Mouse (Mus musculus) liver, embryonic 14.5 days (tissue): Measurements from ENCODE around the gene Zpbp. TPM values are rescaled to one million over a fixed set of nuclear protein-coding genes. Genes with fewer than 3 reads are reported as not detected.

Experiments
- ATAC-seq: fragments of 200-750 bp; cut with Nextera tagmentation; 2 replicates; pipeline ENCODE4 v1.8.0; 2017; ENCODE audit warnings: moderate number of reproducible peaks, mild to moderate bottlenecking, moderate library complexity; ENCODE audit not compliant: insufficient read depth
- DNase-seq, 3 experiments: peaks; one replicate each; pipeline ENCODE4 v3.0.0-alpha.2; 2012 to 2013; ENCODE audit warnings: low read depth in 3 of 3, low spot score in 3 of 3
- H3K27ac ChIP-seq: fragments of 300-500 bp; sonication (generic); 2 replicates; pipeline ENCODE4 v1.5.1; 2014; ENCODE audit warnings: moderate library complexity, mild to moderate bottlenecking, control low read depth, inconsistent platforms
- H3K27me3 ChIP-seq: fragments of 300-500 bp; sonication (generic); 2 replicates; pipeline ENCODE4 v1.6.1; 2014; ENCODE audit warnings: mild to moderate bottlenecking, low read length, moderate library complexity; ENCODE audit not compliant: control insufficient read depth, insufficient read depth
- H3K36me3 ChIP-seq: fragments of 300-500 bp; sonication (generic); replicated peaks from 2 replicates; pipeline ENCODE4 v1.6.1; 2014; ENCODE audit warnings: low read depth; ENCODE audit not compliant: control insufficient read depth, insufficient read depth
- H3K4me1 ChIP-seq, 2 experiments: fragments of 200-500 bp in 1 of 2; fragments of 300-500 bp in 1 of 2; sonication (generic) in 1 of 2; replicated peaks; 2 replicates each; pipeline ENCODE4 v1.6.1; 2012 to 2014; ENCODE audit warnings: antibody characterized with exemption in 1 of 2, inconsistent platforms in 1 of 2, low read length in 1 of 2; ENCODE audit not compliant: control insufficient read depth in 2 of 2, insufficient read depth in 2 of 2
- H3K4me2 ChIP-seq: fragments of 300-500 bp; sonication (generic); 2 replicates; pipeline ENCODE4 v1.6.1; 2014; ENCODE audit warnings: low read depth, mild to moderate bottlenecking, control low read depth, moderate library complexity
- H3K4me3 ChIP-seq, 2 experiments: fragments of 200-500 bp in 1 of 2; fragments of 300-500 bp in 1 of 2; sonication (generic) in 1 of 2; 2 replicates each; pipeline ENCODE4 v1.5.1; 2012 to 2014; ENCODE audit warnings: low read depth in 2 of 2, low read length in 2 of 2, mild to moderate bottlenecking in 2 of 2, control low read depth in 1 of 2, inconsistent platforms in 1 of 2, moderate library complexity in 1 of 2; ENCODE audit not compliant: insufficient read depth in 1 of 2
- H3K9ac ChIP-seq: fragments of 300-500 bp; sonication (generic); replicated peaks from 2 replicates; pipeline ENCODE4 v1.6.1; 2014; ENCODE audit warnings: mild to moderate bottlenecking, control low read depth, moderate library complexity
- H3K9me3 ChIP-seq: fragments of 300-500 bp; sonication (generic); 2 replicates; pipeline ENCODE4 v1.6.1; 2016; ENCODE audit warnings: low read length, mixed read lengths; ENCODE audit not compliant: control insufficient read depth
- CTCF ChIP-seq: IDR thresholded peaks from 2 replicates; pipeline ENCODE4 v1.5.1; 2016; ENCODE audit warnings: antibody characterized with exemption, low read depth, control low read depth
- EP300 ChIP-seq: IDR thresholded peaks from 2 replicates; pipeline ENCODE4 v1.6.1; 2016; ENCODE audit warnings: antibody characterized with exemption, low read depth
- WGBS: fragments of 180-500 bp; shearing (Covaris S2); extraction: QIAGEN DNeasy Blood & Tissue Kit; methylation state at CpG from one replicate; pipeline ENCODE4 v1.1.7; 2014; ENCODE audit not compliant: insufficient replicate concordance; 5-methylcytosine and 5-hydroxymethylcytosine counted together
- polyA plus RNA-seq, 2 experiments: library from polyadenylated mRNA; depleted of rRNA in 1 of 2; stranded (reverse) in 1 of 2; unstranded in 1 of 2; fragments of >200 nt; fragmentation: Nextera tagmentation in 1 of 2; extraction: Ambion mirVana in 1 of 2; gene quantifications; 2 replicates each; pipeline versions ENCODE4 v1.2.1 to v1.2.3; 2012 to 2014

Gene Zpbp
- polyA plus RNA-seq (2012; rRNA removed) (0.04 and 0.06 TPM in 2 replicates), polyA plus RNA-seq (2014; fragmentation: Nextera tagmentation; extraction: Ambion mirVana) (0.13 and 0.22 TPM in 2 replicates)

DNA sequence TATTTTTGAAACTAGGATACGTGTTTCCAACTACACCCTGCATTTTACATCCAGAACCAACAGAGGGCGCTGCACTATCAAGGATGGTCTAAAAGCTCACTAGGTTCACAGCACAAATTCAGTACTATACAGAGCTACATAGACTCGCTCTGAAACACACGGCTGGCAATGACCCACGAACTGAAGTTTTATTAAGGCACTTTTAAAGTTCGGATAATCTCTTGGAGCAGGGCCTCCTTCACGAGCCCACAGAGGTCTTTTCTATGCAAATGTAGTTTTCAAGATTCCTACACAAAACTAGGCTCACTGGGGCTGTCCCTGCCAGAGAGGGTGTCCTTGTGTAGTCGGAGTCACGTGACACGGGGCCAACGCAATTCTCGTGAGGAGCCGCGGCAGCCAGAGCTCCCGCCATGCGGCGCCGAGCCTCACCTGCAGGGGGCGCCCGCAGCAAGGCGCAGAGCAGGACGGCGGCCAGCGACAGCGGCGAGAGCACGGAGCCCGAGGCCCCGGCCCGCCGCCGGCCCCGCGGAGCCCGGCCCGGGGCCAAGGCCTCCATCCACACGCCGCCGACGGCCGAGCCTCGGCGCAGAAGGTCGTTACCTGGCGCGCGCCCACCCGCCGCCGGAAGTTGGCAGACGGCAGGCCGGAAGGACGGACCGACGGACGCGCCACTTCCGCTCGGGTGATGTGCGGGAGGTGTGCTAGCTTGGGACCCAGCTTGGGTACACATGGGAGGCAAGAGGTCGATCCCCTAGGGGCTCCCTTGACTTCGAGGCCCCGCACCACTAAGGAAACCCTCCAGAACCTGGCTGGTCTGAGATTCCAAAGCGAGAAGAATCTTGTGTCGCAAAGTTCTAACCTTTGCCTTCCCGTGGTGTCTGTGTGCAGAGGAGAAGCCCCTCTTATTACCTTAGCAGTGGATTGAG lies at the start of gene Zpbp, which contains the start of gene Spata48:
Gene Zpbp, minus strand, starts transcription at position 774 of the 926 bp plus-strand sequence.
Gene Spata48, plus strand, starts transcription at position 460 of the 926 bp plus-strand sequence.
- ATAC-seq (peak; percentile 97), DNase-seq (peak; percentile 86 to 90 (median 87))
- Histone ChIP-seq H3K36me3 (no peaks in the 10 kb centered on the region), H3K27ac (peak within 1 kb of the TSS; percentile 56), H3K4me1 (peaks cover 0 to 5% of the 10 kb centered on the region in 2 experiments; a peak in 2 of 4 replicates), H3K9me3 (no peaks in the 10 kb centered on the region), H3K4me3 (peak within 1 kb of the TSS; percentile 79 to 93), H3K27me3 (no peaks in the 10 kb centered on the region), H3K9ac (peak within 1 kb of the TSS; percentile 83), H3K4me2 (peak within 1 kb of the TSS; percentile 80)
- TF ChIP-seq EP300: no peak; the same call in 1 of the 2 replicates
- peak; percentile 77 for TF ChIP-seq CTCF
- whole genome bisulfite sequencing: 2% methylated on average over 66 of the region's 66 CpGs

DNA sequence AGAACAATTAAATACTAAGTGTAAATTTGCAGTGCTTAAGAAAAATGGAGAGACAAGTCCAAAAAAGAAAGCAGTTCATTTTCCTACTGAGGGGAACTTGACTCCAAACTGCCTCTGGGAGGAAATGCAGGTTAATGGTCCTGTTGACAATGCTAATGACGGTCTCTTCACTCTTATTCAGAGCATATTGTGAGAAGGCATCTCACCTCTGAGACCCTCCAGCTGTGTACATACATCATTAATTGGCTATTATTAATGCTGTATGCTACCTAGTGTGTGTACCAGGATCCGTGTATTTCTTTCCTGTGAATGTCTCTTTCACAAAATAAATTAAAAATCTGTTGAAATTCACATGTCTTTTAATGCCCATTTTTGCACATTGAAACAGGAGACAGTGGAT lies 47.2 kb upstream of the Zpbp start:
- WGBS: 56% methylated on average over 2 of the region's 2 CpGs
- no peak for TF ChIP-seq CTCF
- no peak for TF ChIP-seq EP300
- H3K4me3 ChIP-seq: no peak overlapping the region

DNA sequence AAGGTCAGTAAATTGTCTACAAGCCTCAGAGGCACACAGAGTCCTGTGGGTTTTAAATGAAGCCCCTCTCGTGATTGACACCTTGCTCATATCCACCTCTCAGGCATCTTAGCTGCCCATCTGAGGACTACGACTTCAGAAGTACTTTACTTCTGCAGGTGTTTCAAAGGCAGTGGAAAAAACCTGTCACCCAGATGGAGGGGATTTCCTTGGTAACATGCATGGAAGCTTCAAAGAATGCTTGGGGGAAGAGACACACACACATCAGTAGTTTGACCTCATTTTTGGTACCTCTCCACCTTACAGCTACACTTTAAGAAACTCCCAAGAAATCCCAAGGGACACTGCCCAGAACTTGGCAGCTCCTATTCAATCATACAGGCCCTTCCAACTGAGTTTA lies 44.0 kb upstream of the Zpbp start:
- Histone ChIP-seq H3K9me3 (no peaks in the 10 kb centered on the region), H3K4me3 (no peak overlapping the region), H3K27ac (no peak overlapping the region), H3K4me1 (no peaks in the 10 kb centered on the region; a peak in 1 of 4 replicates), H3K9ac (no peak overlapping the region), H3K27me3 (no peaks in the 10 kb centered on the region), H3K4me2 (no peak overlapping the region), H3K36me3 (no peaks in the 10 kb centered on the region)
- 62% methylated on average over 2 of the region's 2 CpGs for WGBS
- no peak for DNase-seq
- no peak for TF ChIP-seq CTCF
- no peak for ATAC-seq

More for the DNA sequence above, 47.2 kb upstream of the Zpbp start:
- Histone ChIP-seq H3K36me3 (no peaks in the 10 kb centered on the region), H3K9me3 (no peaks in the 10 kb centered on the region), H3K27ac (no peak overlapping the region), H3K27me3 (no peaks in the 10 kb centered on the region), H3K4me2 (no peak overlapping the region), H3K4me1 (no peaks in the 10 kb centered on the region; a peak in 1 of 4 replicates), H3K9ac (no peak overlapping the region)
- ATAC-seq (no peak), DNase-seq (no peak)

DNA sequence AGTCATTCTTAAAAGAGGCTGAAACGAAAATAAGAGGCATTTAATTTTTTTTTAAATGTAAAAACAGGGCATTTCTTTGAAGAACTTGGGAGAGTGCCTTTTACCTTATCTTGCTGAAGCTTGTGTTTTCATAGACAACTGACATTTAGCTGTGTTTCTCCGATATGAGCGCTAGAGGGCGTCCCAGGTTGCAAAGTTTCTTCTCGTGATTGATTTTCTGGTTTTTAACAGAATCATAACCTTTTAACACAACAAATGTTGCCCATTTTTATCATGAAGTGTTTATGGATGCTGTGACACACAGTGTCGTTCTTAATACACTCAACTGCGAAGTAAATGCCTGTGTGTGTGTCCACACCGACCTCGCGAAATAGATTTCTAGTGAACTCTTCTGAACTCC lies 37.7 kb upstream of the Zpbp start:
- H3K4me1 ChIP-seq: peaks cover 0 to 2% of the 10 kb centered on the region in 2 experiments; a peak in 1 of 4 replicates
- no peak overlapping the region for H3K27ac ChIP-seq
- no peaks in the 10 kb centered on the region for H3K9me3 ChIP-seq
- no peak overlapping the region for H3K4me2 ChIP-seq
- DNase-seq (peak; percentile 35 to 54 (median 40)), ATAC-seq (no peak)
- WGBS: 20% methylated on average over 10 of the region's 10 CpGs
- H3K4me3 ChIP-seq: no peak overlapping the region
- no peaks in the 10 kb centered on the region for H3K27me3 ChIP-seq
- no peaks in the 10 kb centered on the region for H3K36me3 ChIP-seq
- TF ChIP-seq CTCF (peak; percentile 68), EP300 (no peak)
- H3K9ac ChIP-seq: no peak overlapping the region

DNA sequence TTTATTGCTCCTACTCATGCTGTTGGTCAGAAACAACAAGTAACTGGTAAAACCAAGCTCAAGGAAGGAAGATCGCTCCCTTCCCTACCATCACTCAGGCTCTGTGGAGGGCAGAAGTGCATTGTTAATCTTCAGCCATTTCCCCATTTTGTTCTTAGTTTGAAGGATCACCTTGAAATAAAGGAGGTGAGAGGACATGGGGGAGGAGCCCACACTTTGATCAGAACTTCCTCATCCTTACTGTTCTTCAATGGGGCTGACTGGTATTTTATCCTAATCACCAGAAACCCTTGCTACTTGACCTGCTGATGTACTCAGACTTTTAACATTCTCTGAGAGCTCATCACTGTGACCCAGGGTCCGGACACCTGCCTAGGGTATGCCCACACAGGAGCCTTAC lies 33.5 kb upstream of the Zpbp start:
- Histone ChIP-seq H3K27me3 (no peaks in the 10 kb centered on the region), H3K9me3 (no peaks in the 10 kb centered on the region), H3K27ac (no peak overlapping the region), H3K9ac (no peak overlapping the region), H3K36me3 (no peaks in the 10 kb centered on the region), H3K4me3 (no peak overlapping the region), H3K4me2 (no peak overlapping the region), H3K4me1 (peaks cover 0 to 2% of the 10 kb centered on the region in 2 experiments; a peak in 1 of 4 replicates)
- TF ChIP-seq EP300 (no peak), CTCF (no peak)
- no peak for ATAC-seq
- 71% methylated on average over 2 of the region's 2 CpGs for WGBS
- DNase-seq: no peak
